Mouse (Mus musculus) CH12.LX (cell line): ENCODE measurements around the gene Ifi205. TPM values are rescaled to one million over a fixed set of nuclear protein-coding genes. Genes with fewer than 3 reads are reported as not detected.
"Not testable (repeated sequence)": the region's sequence is repeated elsewhere in the genome, so short reads cannot be mapped to it uniquely, and the experiment has no call there.

Experiments used
- DNase-seq: peaks from one replicate; pipeline ENCODE4 v3.0.0-alpha.2; 2013; ENCODE audit errors: extremely low read depth
- H3K27ac ChIP-seq: 2 replicates; pipeline ENCODE4 v1.5.1; 2012; ENCODE audit warnings: low read depth, mild to moderate bottlenecking, control low read depth, moderate library complexity; ENCODE audit not compliant: insufficient read depth
- H3K27me3 ChIP-seq: replicated peaks from 2 replicates; pipeline ENCODE3; 2012; ENCODE audit warnings: inconsistent platforms
- H3K36me3 ChIP-seq, 2 experiments: replicated peaks in 1 of 2; 2 replicates each; pipeline versions ENCODE3 to v1.6.1; 2012; ENCODE audit warnings: inconsistent platforms in 1 of 2, low read length in 1 of 2, mild to moderate bottlenecking in 1 of 2, mixed read lengths in 1 of 2, moderate library complexity in 1 of 2; ENCODE audit not compliant: control insufficient read depth in 1 of 2, insufficient read depth in 1 of 2
- H3K4me1 ChIP-seq, 2 experiments: 2 replicates each; pipeline ENCODE4 v1.6.1; 2012; ENCODE audit warnings: inconsistent platforms in 1 of 2, moderate library complexity in 1 of 2; ENCODE audit not compliant: insufficient read depth in 2 of 2, control insufficient read depth in 1 of 2
- H3K4me2 ChIP-seq: 2 replicates; pipeline ENCODE4 v1.6.1; 2012; ENCODE audit warnings: low read depth, mild to moderate bottlenecking, control low read depth; ENCODE audit not compliant: poor library complexity, insufficient read depth, severe bottlenecking
- H3K4me3 ChIP-seq, 3 experiments: fragments of 150-350 bp in 1 of 3; sonication (generic) in 1 of 3; replicated peaks in 1 of 3; 2 replicates each; pipeline versions ENCODE3 to v1.5.1; 2011 to 2012; ENCODE audit warnings: low read depth in 2 of 3, low read length in 2 of 3, mild to moderate bottlenecking in 2 of 3, moderate library complexity in 2 of 3, control low read depth in 1 of 3, improper control_type of control experiment in 1 of 3, inconsistent platforms in 1 of 3, mixed read lengths in 1 of 3; ENCODE audit not compliant: poor library complexity in 1 of 3
- H3K79me2 ChIP-seq: replicated peaks from 2 replicates; pipeline ENCODE4 v1.6.1; 2012; ENCODE audit warnings: mild to moderate bottlenecking, moderate library complexity; ENCODE audit not compliant: control insufficient read depth, poor library complexity, insufficient read depth, severe bottlenecking; ENCODE audit errors: extremely low read depth
- H3K9ac ChIP-seq: 2 replicates; pipeline ENCODE4 v1.6.1; 2012; ENCODE audit warnings: low read depth, mild to moderate bottlenecking, control low read depth, moderate library complexity; ENCODE audit not compliant: insufficient read depth
- H3K9me3 ChIP-seq: replicated peaks from 2 replicates; pipeline ENCODE3; 2012; ENCODE audit warnings: low read length, inconsistent platforms, mixed read lengths
- BHLHE40 ChIP-seq: IDR thresholded peaks from 2 replicates; pipeline ENCODE4 v1.6.1; 2011; ENCODE audit warnings: mild to moderate bottlenecking, low read depth, low read length, improper control_type of control experiment
- CHD1 ChIP-seq: IDR thresholded peaks from 2 replicates; pipeline ENCODE4 v1.6.1; 2012; ENCODE audit warnings: low read depth, low read length, improper control_type of control experiment, inconsistent platforms
- CHD2 ChIP-seq: IDR thresholded peaks from 2 replicates; pipeline ENCODE4 v1.6.1; 2011; ENCODE audit warnings: low read length, improper control_type of control experiment
- CTCF ChIP-seq, 2 experiments: IDR thresholded peaks in 1 of 2; conservative IDR thresholded peaks in 1 of 2; 2 replicates each; pipeline ENCODE4 v1.5.1; 2011 to 2012; ENCODE audit warnings: low read depth in 2 of 2, low read length in 2 of 2, improper control_type of control experiment in 1 of 2, inconsistent platforms in 1 of 2, mild to moderate bottlenecking in 1 of 2, moderate library complexity in 1 of 2
- EP300 ChIP-seq: IDR thresholded peaks from 2 replicates; pipeline ENCODE4 v1.6.1; 2011; ENCODE audit warnings: low read length, improper control_type of control experiment
- ETS1 ChIP-seq: conservative IDR thresholded peaks from 2 replicates; pipeline ENCODE4 v1.6.1; 2012; ENCODE audit warnings: low read depth, mild to moderate bottlenecking, inconsistent platforms, low read length, improper control_type of control experiment, moderate library complexity
- HCFC1 ChIP-seq: IDR thresholded peaks from 2 replicates; pipeline ENCODE4 v1.6.1; 2012; ENCODE audit warnings: low read depth, mild to moderate bottlenecking, inconsistent platforms, low read length, improper control_type of control experiment
- IRF4 ChIP-seq: IDR thresholded peaks from 2 replicates; pipeline ENCODE4 v1.6.1; 2014; ENCODE audit warnings: low read depth, mild to moderate bottlenecking, inconsistent platforms, low read length, improper control_type of control experiment
- JUN ChIP-seq: IDR thresholded peaks from 2 replicates; pipeline ENCODE4 v1.6.1; 2011; ENCODE audit warnings: low read depth, mild to moderate bottlenecking, low read length, improper control_type of control experiment, moderate library complexity; ENCODE audit not compliant: insufficient read depth
- KAT2A ChIP-seq: IDR thresholded peaks from 2 replicates; pipeline ENCODE4 v1.6.1; 2012; ENCODE audit warnings: low read length, improper control_type of control experiment, inconsistent platforms; ENCODE audit not compliant: insufficient replicate concordance
- MAFK ChIP-seq: IDR thresholded peaks from 2 replicates; pipeline ENCODE4 v1.6.1; 2011; ENCODE audit warnings: low read length, improper control_type of control experiment; ENCODE audit not compliant: insufficient replicate concordance
- MAX ChIP-seq: IDR thresholded peaks from 2 replicates; pipeline ENCODE4 v1.6.1; 2011; ENCODE audit warnings: low read length, improper control_type of control experiment
- NELFE ChIP-seq: IDR thresholded peaks from 2 replicates; pipeline ENCODE4 v1.6.1; 2011; ENCODE audit warnings: low read depth, low read length, improper control_type of control experiment
- NRF1 ChIP-seq: IDR thresholded peaks from 2 replicates; pipeline ENCODE4 v1.6.1; 2014; ENCODE audit warnings: low read depth, mild to moderate bottlenecking, inconsistent platforms, low read length, improper control_type of control experiment, moderate library complexity
- RAD21 ChIP-seq: IDR thresholded peaks from 2 replicates; pipeline ENCODE4 v1.6.1; 2011; ENCODE audit warnings: low read depth, mild to moderate bottlenecking, low read length, improper control_type of control experiment, moderate library complexity
- RCOR1 ChIP-seq: conservative IDR thresholded peaks from 2 replicates; pipeline ENCODE4 v1.6.1; 2012; ENCODE audit warnings: low read depth, mild to moderate bottlenecking, inconsistent platforms, low read length, improper control_type of control experiment
- TCF12 ChIP-seq: IDR thresholded peaks from 2 replicates; pipeline ENCODE4 v1.6.1; 2014; ENCODE audit warnings: low read depth, mild to moderate bottlenecking, inconsistent platforms, low read length, improper control_type of control experiment
- USF1 ChIP-seq: IDR thresholded peaks from 2 replicates; pipeline ENCODE4 v1.6.1; 2014; ENCODE audit warnings: low read depth, mild to moderate bottlenecking, inconsistent platforms, low read length, improper control_type of control experiment
- ZNF384 ChIP-seq: IDR thresholded peaks from 2 replicates; pipeline ENCODE4 v1.6.1; 2012; ENCODE audit warnings: low read depth, low read length, improper control_type of control experiment, inconsistent platforms
- dilution Hi-C: fragments of 300-500 bp; cut with MboI; formaldehyde crosslinking; loops from 2 replicates; pipeline ENCODE4 v1.14.3; 2020; ENCODE audit warnings: low sequenced_read_pairs; ENCODE audit not compliant: extremely low pct_unique_long_range_greater_than_20kb, extremely low pct_ligation_motif_present
- in situ Hi-C: fragments of 300-500 bp; cut with MboI; formaldehyde crosslinking; loops from 3 replicates; pipeline ENCODE4 v1.14.3; 2019; ENCODE audit warnings: low sequenced_read_pairs, low pct_ligation_motif_present, low pct_unique_long_range_greater_than_20kb, mixed read lengths
- polyA plus RNA-seq: library from polyadenylated mRNA; unstranded; fragments of >175 nt; gene quantifications from 2 replicates; pipeline ENCODE4 v1.2.1, GENCODE M21; 2012; ENCODE audit warnings: low read depth; ENCODE audit not compliant: insufficient read length
- total RNA-seq, 2 experiments: library from RNA; depleted of rRNA; stranded (reverse); fragments of 300-350 nt in 1 of 2; fragments of >200 nt in 1 of 2; gene quantifications; 2 replicates each; pipeline ENCODE4 v1.2.3; 2012 to 2014

Ifi205 gene
- total and polyA plus RNA-seq, 3 experiments = 0.17 to 0.35 (median 0.17) TPM

DNA sequence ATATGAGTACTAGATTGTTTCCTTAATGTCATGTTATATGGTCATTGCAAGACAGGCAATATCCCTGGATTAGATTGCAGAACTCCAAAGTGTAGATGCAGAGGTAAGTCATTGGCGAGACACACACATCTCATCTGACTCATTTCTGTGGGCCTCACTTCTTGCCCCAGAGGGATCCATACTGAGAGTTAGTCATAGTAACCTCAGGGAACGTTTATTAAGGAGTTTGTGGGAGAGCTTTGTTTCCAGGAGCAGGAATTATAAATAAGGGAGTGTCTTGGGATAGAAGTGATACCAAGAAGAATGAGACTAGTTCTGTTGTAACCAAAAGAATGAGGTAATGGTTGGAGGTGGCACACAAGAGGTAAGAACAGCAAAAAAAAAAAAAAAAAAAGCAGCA is 17.3 kb upstream of the Ifi205 start, which contains the start of gene Olfr432:
Olfr432 (plus strand) TSS at position 313 of the 400 bp plus-strand sequence.
- in situ Hi-C loops = no loop called here
- DNase-seq = no peak
- TF ChIP-seq ETS1 (no peak), KAT2A (no peak), MAFK (no peak), CHD2 (no peak), IRF4 (no peak), JUN (no peak), CHD1 (no peak), ZNF384 (no peak), USF1 (no peak), NELFE (no peak), CTCF (conservative IDR thresholded peaks at IDR 0.05 in 1 of 2, IDR thresholded peaks at IDR 0.05 in 1 of 2; ENCODE audit: low read depth in 2 of 2, low read length in 2 of 2) (no peak), NRF1 (no peak), RCOR1 (no peak), MAX (no peak), BHLHE40 (no peak), TCF12 (no peak), EP300 (no peak), HCFC1 (no peak), RAD21 (no peak)
- Histone ChIP-seq H3K4me2 (no peak within 1 kb of the TSS), H3K79me2 (no peaks in the 10 kb centered on the region), H3K4me3 (no peak within 1 kb of the TSS), H3K9me3 (peaks cover 3% of the 10 kb centered on the region), H3K27me3 (no peaks in the 10 kb centered on the region), H3K4me1 (peaks cover 6 to 7% of the 10 kb centered on the region in 2 experiments; a peak in 2 of 4 replicates), H3K9ac (no peak within 1 kb of the TSS), H3K36me3 (no peaks in the 10 kb centered on the region), H3K27ac (no peak within 1 kb of the TSS)
- dilution Hi-C loops = no loop called here

DNA sequence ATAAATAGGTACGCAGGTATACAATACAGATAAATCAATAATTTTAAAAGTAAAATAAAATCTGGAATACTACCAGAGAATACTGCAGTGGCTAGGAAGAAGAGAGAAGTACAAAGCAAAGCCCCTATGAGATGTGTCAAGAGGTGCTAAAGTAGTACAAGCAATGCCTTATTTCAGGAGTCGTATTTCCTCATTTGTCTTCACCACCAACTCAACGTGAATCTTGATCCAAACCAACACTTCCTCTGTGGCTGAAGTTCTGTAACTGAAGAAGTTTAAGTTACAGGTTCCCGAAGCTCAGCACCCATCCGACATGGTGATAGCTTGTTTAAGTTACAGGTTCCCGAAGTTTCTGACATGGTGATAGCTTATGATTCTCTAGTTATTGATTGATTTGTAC is 16.6 kb upstream of the Ifi205 start:
- H3K79me2 ChIP-seq, H3K4me2 ChIP-seq, dilution Hi-C loops, H3K27me3 ChIP-seq, H3K27ac ChIP-seq, in situ Hi-C loops, DNase-seq, H3K4me3 ChIP-seq, H3K36me3 ChIP-seq, H3K9me3 ChIP-seq, H3K9ac ChIP-seq: not testable (repeated sequence)
- peaks cover 7 to 11% of the 10 kb centered on the region in 2 experiments; a peak in 3 of 4 replicates for H3K4me1 ChIP-seq
